Mouse (Mus musculus) embryonic facial prominence, embryonic 12.5 days (tissue): ENCODE measurements around the gene Mdk. TPM values are rescaled to one million over a fixed set of nuclear protein-coding genes. Genes with fewer than 3 reads are reported as not detected.

Source experiments
- ATAC-seq: fragments of 200-750 bp; cut with Nextera tagmentation; 2 replicates; pipeline ENCODE4 v1.8.0; 2017; ENCODE audit not compliant: insufficient number of reproducible peaks, insufficient read depth, low FRiP score, low TSS enrichment
- H3K27ac ChIP-seq: fragments of 300-500 bp; sonication (generic); 2 replicates; pipeline ENCODE4 v1.5.1; 2016; ENCODE audit warnings: mild to moderate bottlenecking
- H3K27me3 ChIP-seq: fragments of 300-500 bp; sonication (generic); 2 replicates; pipeline ENCODE4 v1.6.1; 2016; ENCODE audit warnings: mild to moderate bottlenecking, moderate library complexity
- H3K36me3 ChIP-seq: fragments of 300-500 bp; sonication (generic); 2 replicates; pipeline ENCODE4 v1.6.1; 2016; ENCODE audit warnings: mild to moderate bottlenecking
- H3K4me1 ChIP-seq: fragments of 300-500 bp; sonication (generic); 2 replicates; pipeline ENCODE4 v1.6.1; 2016
- H3K4me2 ChIP-seq: fragments of 300-500 bp; sonication (generic); replicated peaks from 2 replicates; pipeline ENCODE4 v1.6.1; 2016; ENCODE audit warnings: mild to moderate bottlenecking, moderate library complexity
- H3K4me3 ChIP-seq: fragments of 300-500 bp; sonication (generic); 2 replicates; pipeline ENCODE4 v1.5.1; 2016; ENCODE audit warnings: mild to moderate bottlenecking
- H3K9ac ChIP-seq: fragments of 300-500 bp; sonication (generic); 2 replicates; pipeline ENCODE4 v1.6.1; 2016; ENCODE audit warnings: mild to moderate bottlenecking, moderate library complexity
- H3K9me3 ChIP-seq: fragments of 300-500 bp; sonication (generic); 2 replicates; pipeline ENCODE4 v1.6.1; 2016; ENCODE audit warnings: mild to moderate bottlenecking, moderate library complexity
- WGBS: fragments of 180-500 bp; shearing (Covaris S2); methylation state at CpG from one replicate; pipeline ENCODE4 v1.1.7; 2016; 5-methylcytosine and 5-hydroxymethylcytosine counted together
- microRNA-seq: library from miRNA; unstranded; fragments of <30 nt; microRNA quantifications from one replicate; pipeline ENCODE4, GENCODE M21; 2017
- polyA plus RNA-seq: library from polyadenylated mRNA; unstranded; fragments of >200 nt; fragmentation: Nextera tagmentation; extraction: Ambion mirVana; gene quantifications from 2 replicates; pipeline ENCODE4 v1.2.1, GENCODE M21; 2016

Gene Mdk
- polyA plus RNA-seq, 1 experiment from 2014 or later: 1,964 TPM

GRCm38 (mm10) chr2:91899141-91899540 lies 33.0 kb downstream of the Mdk start:
- Histone ChIP-seq H3K36me3 (peaks cover 23% of the 10 kb centered on the region), H3K27me3 (no peaks in the 10 kb centered on the region), H3K9me3 (no peaks in the 10 kb centered on the region), H3K4me3 (no peak overlapping the region), H3K27ac (no peak overlapping the region), H3K9ac (no peak overlapping the region), H3K4me1 (no peaks in the 10 kb centered on the region), H3K4me2 (no peak overlapping the region)
- no peak for ATAC-seq
- WGBS: 95% methylated on average over 3 of the region's 3 CpGs

- Histone ChIP-seq H3K27me3 (no peaks in the 10 kb centered on the region), H3K36me3 (peaks cover 24% of the 10 kb centered on the region), H3K4me3 (no peak overlapping the region), H3K9ac (no peak overlapping the region), H3K27ac (no peak overlapping the region), H3K9me3 (no peaks in the 10 kb centered on the region), H3K4me1 (no peaks in the 10 kb centered on the region), H3K4me2 (no peak overlapping the region)
- no peak for ATAC-seq
These were observed 34.1 kb downstream of the Mdk start for GRCm38 (mm10) chr2:91897968-91898367.

GRCm38 (mm10) chr2:91895401-91895800 lies 36.7 kb downstream of the Mdk start:
- no peak for ATAC-seq
- Histone ChIP-seq H3K4me1 (no peaks in the 10 kb centered on the region), H3K27ac (no peak overlapping the region), H3K27me3 (no peaks in the 10 kb centered on the region), H3K4me2 (no peak overlapping the region), H3K9ac (no peak overlapping the region), H3K4me3 (no peak overlapping the region), H3K36me3 (peaks cover 19% of the 10 kb centered on the region), H3K9me3 (no peaks in the 10 kb centered on the region)
- 92% methylated on average over 3 of the region's 3 CpGs for WGBS

GRCm38 (mm10) chr2:91894716-91895115 lies 37.4 kb downstream of the Mdk start:
- Histone ChIP-seq H3K27ac (no peak overlapping the region), H3K4me3 (no peak overlapping the region), H3K27me3 (no peaks in the 10 kb centered on the region), H3K9me3 (no peaks in the 10 kb centered on the region), H3K4me1 (no peaks in the 10 kb centered on the region), H3K4me2 (no peak overlapping the region), H3K36me3 (peaks cover 19% of the 10 kb centered on the region), H3K9ac (no peak overlapping the region)
- 91% methylated on average over 3 of the region's 3 CpGs for WGBS
- no peak for ATAC-seq

DNA sequence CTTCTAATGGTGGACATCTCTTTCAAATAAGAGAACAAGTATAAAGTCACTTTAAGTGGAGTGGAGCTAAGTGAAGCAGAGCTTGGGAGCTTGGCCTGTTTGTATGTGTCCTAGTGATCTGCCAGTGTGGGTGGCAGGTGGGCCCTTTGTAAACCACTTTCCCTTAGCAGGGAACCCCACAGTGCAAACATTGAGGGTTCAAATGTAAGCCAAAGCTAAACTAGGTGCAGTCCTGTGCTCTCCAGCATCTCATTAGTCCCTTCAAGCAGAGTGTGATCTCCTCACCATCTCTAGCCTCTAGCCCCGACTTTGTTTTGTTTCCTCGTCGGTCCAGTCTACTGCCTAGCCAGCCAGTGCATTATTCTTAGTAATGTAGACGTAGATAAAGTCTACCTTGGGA lies 47.5 kb downstream of the Mdk start:
- WGBS: 85% methylated on average over 4 of the region's 4 CpGs
- no peaks in the 10 kb centered on the region for H3K9me3 ChIP-seq
- H3K4me3 ChIP-seq: no peak overlapping the region
- H3K36me3 ChIP-seq: peaks cover 19% of the 10 kb centered on the region
- H3K27me3 ChIP-seq: no peaks in the 10 kb centered on the region
- no peak for ATAC-seq
- H3K4me1 ChIP-seq: no peaks in the 10 kb centered on the region
- H3K27ac ChIP-seq: no peak overlapping the region
- no peak overlapping the region for H3K4me2 ChIP-seq
- H3K9ac ChIP-seq: no peak overlapping the region

- H3K4me3 ChIP-seq: no peak overlapping the region
- H3K36me3 ChIP-seq: peaks cover 19% of the 10 kb centered on the region
- WGBS: 89% methylated on average over 4 of the region's 4 CpGs
- H3K9ac ChIP-seq: no peak overlapping the region
- H3K27me3 ChIP-seq: no peaks in the 10 kb centered on the region
- no peak for ATAC-seq
- H3K27ac ChIP-seq: no peak overlapping the region
- H3K4me2 ChIP-seq: no peak overlapping the region
- H3K4me1 ChIP-seq: no peaks in the 10 kb centered on the region
- H3K9me3 ChIP-seq: no peaks in the 10 kb centered on the region
These were observed 48.1 kb downstream of the Mdk start for GRCm38 (mm10) chr2:91883961-91884360.

Small RNAs within 50 kb of the gene (microRNA-seq; reads per million reads assigned to microRNA genes)
- gene Mir6999: not detected

Other genes starting within 250 kb of the Mdk start
- 29.3 and 29.8 TPM in 2 replicates for gene Atg13, start 221.7 kb downstream of the Mdk start, polyA plus RNA-seq
- 23.1 and 24.9 TPM in 2 replicates for gene Harbi1, start 221.4 kb downstream of the Mdk start, polyA plus RNA-seq
- 21.9 and 22.2 TPM in 2 replicates for gene Ambra1, start 202.2 kb downstream of the Mdk start, polyA plus RNA-seq
- 0.65 and 1.2 TPM in 2 replicates for gene Chrm4, start 5.0 kb downstream of the Mdk start, polyA plus RNA-seq
- gene Gm9821, start 13.4 kb upstream of the Mdk start, polyA plus RNA-seq: 0.36 and 0.73 TPM in 2 replicates
- gene Dgkz, start 43.6 kb upstream of the Mdk start, polyA plus RNA-seq: 39.1 and 40.8 TPM in 2 replicates
- gene Creb3l1, start 92.2 kb upstream of the Mdk start, polyA plus RNA-seq: 3.3 and 3.6 TPM in 2 replicates
- gene Phf21a, start 160.8 kb upstream of the Mdk start, polyA plus RNA-seq: 38.7 and 43.5 TPM in 2 replicates